Comparison of ENCODE assay signal across 1 mouse cellular context in the genomic region with DNA sequence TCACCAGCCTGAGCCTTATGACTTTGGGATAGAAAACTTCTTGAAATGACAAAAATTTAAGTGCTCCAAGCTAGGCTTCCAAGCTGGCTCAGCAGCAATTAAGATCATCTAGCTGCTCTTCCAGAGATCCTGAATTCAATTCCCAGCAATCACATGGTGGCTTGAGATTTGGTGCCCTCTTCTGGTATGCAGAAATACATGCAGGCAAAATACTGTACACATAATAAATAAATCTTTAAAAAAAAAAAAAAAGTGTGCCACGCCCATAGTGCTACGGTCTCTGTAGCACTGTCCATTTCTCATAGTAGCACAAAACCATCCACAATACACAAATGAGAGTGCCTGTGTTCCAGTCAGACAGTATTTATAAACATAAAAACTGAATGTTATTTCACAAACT.
TF ChIP-seq lines count a peak whose summit lies in the region.

No protein-coding gene starts in this region.

TF ChIP-seq in MEL, 35 proteins besides CTCF, POLR2A, EP300 and RAD21 (continued from another document):
- no peak for TF ChIP-seq KAT2A (conservative IDR thresholded peaks at IDR 0.05; ENCODE audit: low read depth, low read length)
- TF ChIP-seq NELFE (IDR thresholded peaks at IDR 0.05; ENCODE audit: low read depth, low read length): no peak
- TF ChIP-seq BHLHE40 (IDR thresholded peaks at IDR 0.05; ENCODE audit: borderline replicate concordance, low read depth, low read length): no peak
- TF ChIP-seq MYC (IDR thresholded peaks at IDR 0.05; ENCODE audit: low read depth, low read length): peak; percentile 73
- no peak for TF ChIP-seq MYB (IDR thresholded peaks at IDR 0.05; ENCODE audit: low read depth, low read length)
- TF ChIP-seq ELF1 (IDR thresholded peaks at IDR 0.05; ENCODE audit: low read depth, low read length): no peak
- no peak for TF ChIP-seq E2F4 (IDR thresholded peaks at IDR 0.05; ENCODE audit: borderline replicate concordance, low read depth, low read length)
